8 mouse cellular contexts compared by ENCODE assay signal in the genomic region with DNA sequence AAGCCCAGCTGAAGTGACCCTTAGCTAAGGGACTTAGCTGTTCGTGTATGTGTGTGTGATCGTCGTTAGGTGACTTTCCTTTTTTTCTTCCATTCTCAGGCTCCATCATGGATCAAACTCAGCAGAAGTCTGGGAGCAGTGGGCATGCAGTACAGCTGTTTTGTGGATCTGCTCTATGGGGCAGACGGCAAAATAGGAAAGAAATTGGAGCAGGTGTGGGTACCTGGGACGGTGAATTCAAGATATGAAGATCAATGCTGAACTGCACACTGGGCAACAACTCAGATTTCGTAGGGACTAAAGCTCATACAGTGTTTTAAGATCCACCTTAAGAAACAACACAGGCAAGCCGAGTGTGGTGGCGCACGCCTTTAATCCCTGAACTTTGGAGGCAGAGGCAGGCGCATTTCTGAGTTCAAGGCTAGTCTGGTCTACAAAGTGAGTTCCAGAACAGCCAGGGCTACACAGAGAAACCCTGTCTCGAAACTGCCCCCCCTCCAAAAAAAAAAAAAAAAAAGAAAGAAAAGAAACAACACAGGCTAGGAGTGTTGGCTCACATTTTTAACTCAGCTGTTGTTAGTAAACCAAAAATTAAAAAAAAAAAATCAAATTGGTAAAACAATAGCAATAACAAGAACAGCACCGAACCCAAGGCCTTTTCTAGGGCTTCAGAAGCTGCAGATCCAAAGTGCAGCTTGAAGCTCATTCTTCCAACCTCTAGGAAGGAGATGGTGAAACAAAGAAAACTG. TPM values are rescaled to one million over a fixed set of nuclear protein-coding genes. Genes with fewer than 3 reads are reported as not detected.
A peak's percentile ranks its signal among the peaks of the same experiment; 100 is the strongest.
DNase-seq lines count a peak whose midpoint lies in the region; ATAC-seq and TF ChIP-seq lines count a peak whose summit lies in the region.

No protein-coding gene starts in this region.

- H3K4me3 ChIP-seq in liver, adult 2 months (ENCODE audit: insufficient read depth, low read depth, low read length) = peak overlapping the region; percentile 10; the same call in 1 of the 2 replicates
- peak overlapping the region; percentile 83; the same call in 1 of the 2 replicates for H3K4me3 ChIP-seq in forebrain, embryonic 12.5 days (replicated peaks)
- H3K4me3 ChIP-seq in intestine, embryonic 16.5 days (ENCODE audit: low read length) = peak overlapping the region; percentile 84
- peak overlapping the region; percentile 90; the same call in 1 of the 2 replicates for H3K4me3 ChIP-seq in neural tube, embryonic 12.5 days

- WGBS in liver, adult 2 months = 83% methylated on average over 12 of the region's 12 CpGs
- WGBS in forebrain, embryonic 12.5 days = 81% methylated on average over 12 of the region's 12 CpGs
- WGBS in intestine, embryonic 16.5 days = 78% methylated on average over 12 of the region's 12 CpGs
- 83% methylated on average over 12 of the region's 12 CpGs for WGBS in neural tube, embryonic 12.5 days

- ATAC-seq in forebrain, embryonic 12.5 days (ENCODE audit: low FRiP score) = no peak; the same call in 1 of the 2 replicates
- ATAC-seq in intestine, embryonic 16.5 days = 0 out of 2 replicates have a peak, but pooled peaks have one; percentile 4
- no peak; the same call in 1 of the 2 replicates for ATAC-seq in neural tube, embryonic 12.5 days (ENCODE audit: low FRiP score, low read depth)

- no peak for TF ChIP-seq CTCF in liver, adult 2 months (IDR thresholded peaks at IDR 0.05; ENCODE audit: low read depth, low read length)

- peak overlapping the region; percentile 33 for H3K4me2 ChIP-seq in forebrain, embryonic 12.5 days
- peak overlapping the region; percentile 17; the same call in 1 of the 2 replicates for H3K4me2 ChIP-seq in intestine, embryonic 16.5 days (ENCODE audit: low read depth, low read length)
- H3K4me2 ChIP-seq in neural tube, embryonic 12.5 days (replicated peaks) = peak overlapping the region; percentile 88

- H3K79me2 ChIP-seq in liver, adult 2 months (ENCODE audit: control insufficient read depth, insufficient read depth, low read length) = peaks cover 5% of the 10 kb centered on the region; the same call in 1 of the 2 replicates

- no peak overlapping the region for H3K9ac ChIP-seq in liver, adult 2 months (ENCODE audit: low read depth, low read length)
- no peak overlapping the region for H3K9ac ChIP-seq in forebrain, embryonic 12.5 days
- H3K9ac ChIP-seq in intestine, embryonic 16.5 days (ENCODE audit: low read depth, low read length) = peak overlapping the region; percentile 21; the same call in 1 of the 2 replicates
- no peak overlapping the region for H3K9ac ChIP-seq in neural tube, embryonic 12.5 days

- H3K27me3 ChIP-seq in liver, adult 2 months (ENCODE audit: control insufficient read depth, insufficient read depth, low read length) = no peaks in the 10 kb centered on the region
- H3K27me3 ChIP-seq in forebrain, embryonic 12.5 days = no peaks in the 10 kb centered on the region
- no peaks in the 10 kb centered on the region for H3K27me3 ChIP-seq in intestine, embryonic 16.5 days (replicated peaks; ENCODE audit: control insufficient read depth, insufficient read depth, low read length)
- H3K27me3 ChIP-seq in neural tube, embryonic 12.5 days (replicated peaks) = no peaks in the 10 kb centered on the region

- H3K4me1 ChIP-seq in liver, adult 2 months (ENCODE audit: control insufficient read depth, insufficient read depth, low read length) = no peaks in the 10 kb centered on the region; the same call in 1 of the 2 replicates
- peaks cover 14% of the 10 kb centered on the region for H3K4me1 ChIP-seq in forebrain, embryonic 12.5 days
- peaks cover 6% of the 10 kb centered on the region for H3K4me1 ChIP-seq in intestine, embryonic 16.5 days (ENCODE audit: control insufficient read depth, insufficient read depth, low read length)
- H3K4me1 ChIP-seq in neural tube, embryonic 12.5 days = peaks cover 6% of the 10 kb centered on the region; the same call in 1 of the 2 replicates

- H3K27ac ChIP-seq in liver, adult 2 months (replicated peaks; ENCODE audit: insufficient read depth, low read depth, low read length) = no peak overlapping the region
- no peak overlapping the region for H3K27ac ChIP-seq in forebrain, embryonic 12.5 days
- H3K27ac ChIP-seq in intestine, embryonic 16.5 days (ENCODE audit: low read length) = no peak overlapping the region
- H3K27ac ChIP-seq in neural tube, embryonic 12.5 days = no peak overlapping the region

- no peak for TF ChIP-seq POLR2A in liver, adult 2 months (IDR thresholded peaks at IDR 0.05; ENCODE audit: extremely low read depth, insufficient read depth, low read length)

- H3K9me3 ChIP-seq in forebrain, embryonic 12.5 days = no peaks in the 10 kb centered on the region
- H3K9me3 ChIP-seq in intestine, embryonic 16.5 days (ENCODE audit: control insufficient read depth, low read length) = no peaks in the 10 kb centered on the region
- H3K9me3 ChIP-seq in neural tube, embryonic 12.5 days = 0 out of 2 replicates have a peak, but pooled peaks cover 4% of the 10 kb centered on the region

- DNase-seq in liver, adult 2 months (ENCODE audit: extremely low read depth, low read depth, low spot score) = no peak
- DNase-seq in liver = no peak
- no peak for DNase-seq in embryo, embryonic 11 days
- DNase-seq in thymus, postnatal 10 days (ENCODE audit: low spot score in 2 of 2) = no peak
- DNase-seq in yolk sac, embryonic 10.5 days (ENCODE audit: low spot score) = no peak

- H3K36me3 ChIP-seq in liver, adult 2 months (ENCODE audit: control insufficient read depth, insufficient read depth, low read length) = no peaks in the 10 kb centered on the region
- H3K36me3 ChIP-seq in forebrain, embryonic 12.5 days (replicated peaks) = no peaks in the 10 kb centered on the region
- no peaks in the 10 kb centered on the region for H3K36me3 ChIP-seq in intestine, embryonic 16.5 days (ENCODE audit: control insufficient read depth, insufficient read depth, low read length)
- no peaks in the 10 kb centered on the region for H3K36me3 ChIP-seq in neural tube, embryonic 12.5 days

RNA-seq across cellular contexts. Expression of a gene that starts 0.7 kb away (rescaled TPM):
- total RNA-seq in liver, adult 2 months (2014; rRNA removed) = 5.4 and 6.3 TPM in 2 replicates
- 1.7 and 1.8 TPM in 2 replicates for polyA plus RNA-seq in liver, adult 2 months (2012; rRNA removed)
- 97.7 and 106 TPM in 2 replicates for polyA plus RNA-seq in forebrain, embryonic 12.5 days (2016; fragmentation: Nextera tagmentation; extraction: Ambion mirVana)
- polyA plus RNA-seq in intestine, embryonic 16.5 days (2015; fragmentation: Nextera tagmentation; extraction: Ambion mirVana) = 52.7 and 61.2 TPM in 2 replicates
- 59.7 and 61.5 TPM in 2 replicates for polyA plus RNA-seq in neural tube, embryonic 12.5 days (2016; fragmentation: Nextera tagmentation; extraction: Ambion mirVana)

Comparison
In these comparisons a context has a peak if more than half of its experiments do, and no peak if none do; other contexts are left out.
1. H3K4me3 ChIP-seq: peak in every context shown above with its lines; median percentile 90 in neural tube, embryonic 12.5 days; 84 in intestine, embryonic 16.5 days; 83 in forebrain, embryonic 12.5 days; 10 in liver, adult 2 months.
2. H3K4me2 ChIP-seq: peak in every context shown above with its lines; median percentile 88 in neural tube, embryonic 12.5 days; 33 in forebrain, embryonic 12.5 days; 17 in intestine, embryonic 16.5 days.
3. RNA of a gene that starts 0.7 kb away (polyA plus RNA-seq): 97.7 to 106 TPM in forebrain, embryonic 12.5 days, 59.7 to 61.5 TPM in neural tube, embryonic 12.5 days and 52.7 to 61.2 TPM in intestine, embryonic 16.5 days; 1.7 to 1.8 TPM in liver, adult 2 months; every median in the first group is over 10 times any median in the second.